Mouse (Mus musculus) Patski (cell line): ENCODE results near the gene Pdzd2. TPM values are rescaled to one million over a fixed set of nuclear protein-coding genes. Genes with fewer than 3 reads are reported as not detected.

Source experiments
- ATAC-seq: fragments of 100-300 bp; one replicate; pipeline ENCODE4 v1.8.0; 2021
- CTCF ChIA-PET: fragments of 350-600 bp; sonication (Branson Sonifier 250); formaldehyde crosslinking; loops from one replicate; lab custom pipeline; 2022; ENCODE audit warnings: inconsistent platforms; lab: Charles Lee
- POLR2A ChIA-PET: fragments of 350-600 bp; sonication (Branson Sonifier 250); formaldehyde crosslinking; loops from one replicate; lab custom pipeline; 2022; ENCODE audit warnings: antibody characterized with exemption, inconsistent platforms; lab: Charles Lee
- DNase-seq: peaks from one replicate; pipeline ENCODE4 v3.0.0-alpha.2; 2011; ENCODE audit warnings: low read depth, low spot score
- H3K27me3 ChIP-seq: fragments of 371-371 bp; one replicate; pipeline ENCODE4 v1.5.1; 2021
- CTCF ChIP-seq: fragments of 100-300 bp; IDR thresholded peaks from one replicate; pipeline ENCODE4 v1.5.1; 2021
- in situ Hi-C: fragments of 300-500 bp; cut with MboI; formaldehyde crosslinking; loops from 3 replicates; pipeline ENCODE4 v1.11.1; 2018; ENCODE audit warnings: low pct_unique_long_range_greater_than_20kb, mixed read lengths
- polyA plus RNA-seq: library from polyadenylated mRNA; unstranded; gene quantifications from one replicate; pipeline ENCODE4 v1.2.3, GENCODE M21; 2021

The Pdzd2 gene
- polyA plus RNA-seq, 1 experiment from 2014 or later, result 0.10 TPM

GRCm38 (mm10) chr15:12622701-12623100 is 117.0 kb downstream of the Pdzd2 start:
- H3K27me3 ChIP-seq, result peaks cover 23% of the 10 kb centered on the region
- ATAC-seq, result no peak
- CTCF ChIA-PET, result no interaction called here
- no peak for TF ChIP-seq CTCF
- in situ Hi-C loops, result no loop called here
- no peak for DNase-seq
- POLR2A ChIA-PET, result no interaction called here

GRCm38 (mm10) chr15:12622093-12622643 is 117.6 kb downstream of the Pdzd2 start:
- H3K27me3 ChIP-seq, result peaks cover 21% of the 10 kb centered on the region
- DNase-seq (no peak), ATAC-seq (no peak)
- in situ Hi-C loops, result no loop called here
- POLR2A ChIA-PET, result interaction anchor here (0.7 kb wide), 1 partner anchor 30 kb away, joined by 4 read pairs; no protein-coding TSS in a partner anchor
- no peak for TF ChIP-seq CTCF
- CTCF ChIA-PET, result no interaction called here

GRCm38 (mm10) chr15:12619273-12619672 is 120.5 kb downstream of the Pdzd2 start:
- CTCF ChIA-PET, result interaction anchor here (1.1 kb wide), 1 partner anchor 17 kb away, joined by 3 read pairs; no protein-coding TSS in a partner anchor
- DNase-seq (no peak), ATAC-seq (no peak)
- in situ Hi-C loops, result no loop called here
- POLR2A ChIA-PET, result no interaction called here
- peaks cover 21% of the 10 kb centered on the region for H3K27me3 ChIP-seq
- TF ChIP-seq CTCF, result no peak

GRCm38 (mm10) chr15:12617651-12618050 is 122.1 kb downstream of the Pdzd2 start:
- ChIA-PET POLR2A (no interaction called here), CTCF (no interaction called here)
- DNase-seq, result no peak
- no peak for TF ChIP-seq CTCF
- in situ Hi-C loops, result no loop called here
- peaks cover 19% of the 10 kb centered on the region for H3K27me3 ChIP-seq
- no peak for ATAC-seq

- no peak for ATAC-seq
- in situ Hi-C loops, result no loop called here
- POLR2A ChIA-PET, result no interaction called here
- peaks cover 19% of the 10 kb centered on the region for H3K27me3 ChIP-seq
- TF ChIP-seq CTCF, result no peak
- DNase-seq, result no peak
- CTCF ChIA-PET, result no interaction called here
Observed at GRCm38 (mm10) chr15:12617220-12617619, 122.5 kb downstream of the Pdzd2 start.

GRCm38 (mm10) chr15:12614944-12615878 is 124.5 kb downstream of the Pdzd2 start:
- DNase-seq (no peak), ATAC-seq (no peak)
- ChIA-PET POLR2A (no interaction called here), CTCF (no interaction called here)
- in situ Hi-C loops, result no loop called here
- no peak for TF ChIP-seq CTCF
- peaks cover 19% of the 10 kb centered on the region for H3K27me3 ChIP-seq

- ChIA-PET POLR2A (no interaction called here), CTCF (no interaction called here)
- DNase-seq (no peak), ATAC-seq (no peak)
- no peak for TF ChIP-seq CTCF
- peaks cover 13% of the 10 kb centered on the region for H3K27me3 ChIP-seq
- in situ Hi-C loops, result no loop called here
Observed at GRCm38 (mm10) chr15:12614011-12614410, 125.7 kb downstream of the Pdzd2 start.

- no peak for ATAC-seq
- no peak for TF ChIP-seq CTCF
Observed at GRCm38 (mm10) chr15:12612944-12613675, 126.6 kb downstream of the Pdzd2 start.

GRCm38 (mm10) chr15:12608090-12608489 is 131.6 kb downstream of the Pdzd2 start:
- in situ Hi-C loops, result no loop called here
- H3K27me3 ChIP-seq, result no peaks in the 10 kb centered on the region
- ChIA-PET CTCF (no interaction called here), POLR2A (no interaction called here)
- no peak for TF ChIP-seq CTCF
- ATAC-seq, result no peak
- DNase-seq, result no peak

More at GRCm38 (mm10) chr15:12612944-12613675, 126.6 kb downstream of the Pdzd2 start:
- POLR2A ChIA-PET, result no interaction called here
- CTCF ChIA-PET, result no interaction called here
- H3K27me3 ChIP-seq, result peaks cover 4% of the 10 kb centered on the region
- in situ Hi-C loops, result no loop called here
- DNase-seq, result no peak

- CTCF ChIA-PET, result no interaction called here
- POLR2A ChIA-PET, result no interaction called here
- in situ Hi-C loops, result no loop called here
- ATAC-seq (no peak), DNase-seq (no peak)
- no peak for TF ChIP-seq CTCF
- no peaks in the 10 kb centered on the region for H3K27me3 ChIP-seq
Observed at GRCm38 (mm10) chr15:12606306-12606705, 133.4 kb downstream of the Pdzd2 start.
